Mouse (Mus musculus): ENCODE results near the gene Prkd3. TPM values are rescaled to one million over a fixed set of nuclear protein-coding genes. Genes with fewer than 3 reads are reported as not detected.

Gene Prkd3
- total RNA-seq, 2 experiments from 2014 or later, result 9.3 to 10.0 TPM

DNA sequence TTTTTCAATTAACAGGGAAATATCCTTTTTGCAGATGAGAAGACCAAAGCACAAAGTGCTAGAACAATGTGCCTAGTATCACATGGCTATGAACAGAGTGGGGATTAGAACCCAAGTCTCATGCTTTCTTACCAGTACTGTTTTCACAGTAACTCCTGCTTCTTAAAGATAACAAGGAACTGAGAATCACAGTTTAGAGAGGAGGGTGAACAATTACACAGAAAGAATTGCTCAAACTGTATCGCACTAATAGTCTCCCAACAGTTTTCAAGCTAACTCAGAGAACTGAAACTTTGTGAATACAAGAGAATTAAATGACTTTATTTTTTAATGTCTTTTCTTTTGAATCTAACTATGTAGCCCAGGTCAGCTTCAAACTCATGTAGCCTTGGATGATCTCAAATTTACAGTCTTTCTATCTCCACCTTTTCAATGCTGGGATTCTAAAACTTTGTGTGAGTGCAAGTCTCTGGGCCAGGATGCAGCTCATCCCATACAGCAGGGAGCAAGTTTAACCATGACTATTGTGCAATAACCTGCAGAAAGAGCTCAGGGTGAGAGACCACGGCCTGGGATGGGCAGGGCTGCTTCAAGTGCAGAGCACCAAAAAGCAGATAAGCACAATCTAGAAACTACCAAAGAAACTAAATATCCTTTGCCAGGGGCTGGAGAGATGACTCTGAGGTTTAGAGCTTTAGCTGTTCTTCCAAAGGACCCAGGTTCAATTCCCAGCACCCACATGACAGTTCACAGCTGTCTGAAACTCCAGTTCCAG is 5.5 kb downstream of the Prkd3 start:
- no peak for DNase-seq (ENCODE audit: low spot score in 2 of 2)

DNA sequence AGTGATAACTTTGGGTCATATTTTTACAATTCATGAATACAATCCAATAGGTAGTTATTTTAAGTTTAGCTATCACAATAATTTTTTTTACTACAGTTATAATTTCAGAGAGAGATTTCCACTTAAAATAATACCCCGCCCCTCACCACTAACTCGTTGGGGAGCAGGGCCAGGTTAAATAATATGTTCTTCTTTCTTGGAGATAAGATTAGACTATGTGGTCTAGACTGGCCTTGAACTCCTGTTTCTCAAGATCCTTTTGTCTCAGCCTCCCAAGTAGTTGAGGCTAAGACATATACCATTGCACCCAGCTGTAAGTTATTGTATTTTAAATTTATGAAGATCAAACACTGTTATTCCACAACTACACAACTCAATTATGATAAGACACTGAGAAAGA is 7.0 kb downstream of the Prkd3 start:
- DNase-seq (ENCODE audit: low spot score in 2 of 2), result no peak

DNA sequence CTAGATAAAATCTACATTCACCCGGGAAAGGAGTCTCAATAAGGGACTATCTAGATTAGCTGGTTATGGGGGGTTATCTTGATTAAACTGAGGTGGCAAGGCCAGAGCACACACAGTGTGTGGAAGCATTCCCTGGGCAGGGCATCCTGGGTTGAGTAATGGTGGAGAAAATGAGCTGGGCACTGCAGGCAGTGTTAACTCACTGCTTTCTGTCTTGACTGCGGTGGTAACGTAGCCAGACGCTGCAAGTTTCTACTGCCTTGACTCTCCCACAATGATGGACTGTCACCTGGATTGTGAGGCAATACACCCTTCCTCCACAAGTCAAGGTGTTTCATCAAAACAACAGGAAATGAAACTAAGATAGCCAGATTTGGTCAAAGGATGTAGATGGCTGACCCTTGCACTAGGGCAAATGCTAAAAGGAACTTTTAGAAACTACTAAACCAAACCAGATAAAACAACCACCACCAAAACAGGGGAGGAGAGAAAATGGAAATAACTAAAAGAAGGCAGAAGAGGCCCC is 20.8 kb downstream of the Prkd3 start:
- DNase-seq (ENCODE audit: low spot score in 2 of 2), result no peak

DNA sequence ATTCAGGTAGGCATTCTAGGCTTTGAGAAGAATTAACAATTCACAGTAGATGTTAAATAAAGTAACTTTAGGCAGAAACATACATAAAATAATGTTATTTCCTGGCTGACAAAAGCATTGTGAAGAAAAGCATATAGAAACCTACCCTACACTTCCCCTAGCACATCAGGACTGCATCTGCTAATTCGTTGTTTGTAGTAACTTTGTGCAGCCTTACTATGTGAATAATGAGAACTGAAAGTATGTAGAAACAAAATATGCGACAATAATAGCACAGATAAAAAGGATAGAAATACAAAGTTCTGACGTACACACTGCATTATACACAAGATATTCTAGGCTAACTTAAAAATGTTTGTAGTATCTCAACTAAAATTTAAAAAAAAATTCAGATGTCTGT is 21.4 kb downstream of the Prkd3 start:
- DNase-seq (ENCODE audit: low spot score in 2 of 2), result no peak

DNA sequence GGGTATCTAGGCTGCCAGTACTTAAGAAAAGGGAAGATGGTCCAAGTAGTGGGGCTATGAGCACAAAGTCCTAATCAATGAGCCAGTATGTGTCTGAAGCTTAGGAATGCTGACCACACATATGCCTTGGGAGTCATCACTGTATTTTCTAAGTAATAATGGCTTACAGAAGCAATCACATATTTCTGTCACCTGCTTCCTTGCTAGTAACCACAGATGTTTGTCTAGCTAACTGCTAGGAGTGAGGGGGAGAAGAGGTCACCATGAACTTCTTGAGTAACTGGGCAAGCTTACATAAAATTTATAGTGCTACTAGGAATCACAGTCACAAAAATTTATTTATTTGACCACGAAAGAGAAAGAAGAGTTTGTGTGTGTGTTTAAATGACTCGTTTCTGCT is 22.5 kb downstream of the Prkd3 start:
- DNase-seq (ENCODE audit: low spot score in 2 of 2), result no peak

DNA sequence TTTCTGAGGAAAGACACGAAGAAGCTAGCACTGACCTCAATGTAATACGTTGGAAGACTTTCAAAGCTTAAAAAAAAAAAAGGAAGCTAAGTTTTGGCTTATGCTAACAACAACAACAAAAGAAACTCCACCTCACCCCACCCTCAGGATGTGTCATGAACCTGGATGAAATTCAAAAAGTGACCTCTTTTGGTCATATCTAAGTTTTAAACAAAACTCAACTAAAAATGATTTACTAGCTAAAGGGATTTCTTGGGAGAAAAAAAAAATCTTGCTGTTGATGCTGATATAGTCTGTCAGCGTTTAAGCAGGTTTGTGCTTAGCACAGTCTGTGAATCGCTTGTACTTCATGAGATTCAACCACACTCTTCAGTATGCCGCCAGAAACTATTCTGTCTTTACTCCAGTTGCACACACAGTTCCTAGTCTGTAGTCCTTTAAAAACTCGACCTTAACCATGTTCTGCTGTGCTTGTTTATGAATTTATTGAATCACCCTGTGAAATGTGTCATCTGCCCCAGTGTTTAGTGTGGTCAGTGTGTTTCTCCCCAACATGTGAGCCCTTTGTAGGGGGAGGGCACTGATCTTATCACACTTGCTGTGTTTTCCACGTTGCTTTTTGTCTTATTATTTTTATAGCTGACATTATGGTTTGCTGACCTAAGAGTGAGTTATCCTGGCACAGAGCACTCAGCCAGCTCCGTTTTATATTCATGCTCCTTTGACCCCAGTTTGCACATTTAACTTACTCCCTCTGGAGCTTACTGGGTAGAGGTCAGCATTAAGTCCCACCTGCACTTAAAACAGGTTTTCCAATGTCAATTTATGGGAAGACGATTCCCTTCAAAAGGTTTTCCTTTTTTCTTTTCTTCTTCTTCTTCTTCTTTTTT is 25.4 kb downstream of the Prkd3 start:
- DNase-seq (ENCODE audit: low spot score in 2 of 2), result no peak

DNA sequence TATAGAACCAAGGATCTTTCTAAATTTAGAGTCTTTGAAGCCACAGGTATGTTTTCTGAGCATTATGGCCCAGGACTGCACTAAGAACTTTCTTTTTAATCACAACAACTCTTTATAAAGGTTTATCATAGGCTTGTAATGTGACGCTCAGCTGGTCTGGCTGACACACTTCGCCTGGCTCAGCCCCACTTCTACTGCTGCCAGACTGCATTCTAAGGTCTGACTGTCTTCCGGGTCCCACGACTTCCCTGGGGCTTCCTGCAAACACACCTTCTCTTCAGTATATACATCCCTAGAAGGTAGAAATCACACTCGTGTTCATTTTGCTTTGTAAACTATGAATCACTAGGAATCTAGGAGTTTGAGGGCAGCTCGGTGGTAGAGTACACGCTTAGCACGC is 26.2 kb downstream of the Prkd3 start:
- DNase-seq (ENCODE audit: low spot score in 2 of 2), result no peak

DNA sequence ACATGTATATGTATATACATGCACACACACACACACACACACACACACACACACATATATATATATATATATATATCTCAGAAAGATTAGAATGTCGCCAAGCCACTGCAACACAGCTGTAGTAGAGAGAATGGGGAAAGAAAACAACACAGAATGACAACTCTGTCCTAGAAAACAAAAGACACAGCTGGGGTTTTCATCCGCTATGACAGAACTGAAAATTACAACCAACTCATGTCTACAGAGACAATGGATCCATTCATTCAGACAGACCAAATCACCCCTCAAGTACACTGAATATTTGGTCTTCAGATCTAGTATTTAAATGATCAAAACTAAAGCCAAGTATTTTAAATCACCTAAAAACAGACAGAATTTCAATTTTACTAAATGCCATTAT is 26.9 kb downstream of the Prkd3 start:
- DNase-seq (ENCODE audit: low spot score in 2 of 2), result no peak

DNA sequence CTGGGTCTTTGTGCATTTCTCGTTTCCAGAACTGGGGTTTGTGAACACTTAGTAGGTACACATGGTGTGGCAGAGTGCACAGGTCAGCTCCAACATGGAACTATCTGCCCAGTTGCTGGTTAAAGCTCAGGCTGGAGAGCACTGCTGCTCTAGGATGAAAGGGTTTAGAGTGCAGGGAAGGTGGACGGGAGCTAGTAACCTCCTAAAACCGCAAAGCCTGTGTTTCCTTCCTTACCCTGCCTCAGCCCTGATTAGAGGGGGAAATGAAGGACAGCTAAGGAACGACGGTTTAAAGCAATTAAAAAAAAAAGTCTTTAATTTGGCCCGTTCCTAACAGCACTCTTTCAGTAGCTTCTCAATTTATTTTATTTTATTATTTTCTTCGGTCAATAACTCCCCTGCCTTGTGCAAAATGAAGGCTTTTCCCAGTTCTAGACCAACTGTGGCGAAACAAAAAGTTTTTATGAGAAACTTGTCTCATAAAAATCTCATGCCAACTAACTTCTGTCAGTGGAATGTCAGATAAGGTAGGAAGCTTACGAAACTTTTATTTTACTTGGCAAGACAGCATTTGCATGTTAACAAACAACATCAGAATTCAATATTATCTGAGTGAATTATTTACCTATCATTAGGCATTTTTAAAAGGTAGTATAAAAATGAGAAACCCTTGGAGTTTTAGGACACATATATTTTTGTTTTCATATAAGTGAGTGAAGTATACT is 28.2 kb downstream of the Prkd3 start:
- DNase-seq (ENCODE audit: low spot score in 2 of 2), result no peak

DNA sequence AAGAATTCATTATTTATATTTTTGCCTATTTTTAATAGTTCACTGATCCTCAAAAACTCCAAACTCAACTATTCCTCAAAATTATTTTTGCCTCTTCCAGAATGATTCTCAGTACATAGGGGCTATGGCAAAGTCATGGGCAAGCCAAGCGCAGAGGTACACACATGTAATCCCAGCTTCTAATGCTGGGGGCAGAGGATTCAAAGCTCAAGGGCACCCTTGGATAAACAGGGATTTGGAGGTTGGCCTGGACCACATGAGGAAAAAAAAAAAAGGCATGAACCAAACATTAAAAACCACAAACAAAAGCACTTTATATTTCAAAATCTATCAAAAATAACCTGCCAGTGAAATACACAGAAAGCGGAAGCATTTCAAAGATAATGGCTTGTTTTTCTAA is 29.1 kb downstream of the Prkd3 start:
- no peak for DNase-seq (ENCODE audit: low spot score in 2 of 2)

DNA sequence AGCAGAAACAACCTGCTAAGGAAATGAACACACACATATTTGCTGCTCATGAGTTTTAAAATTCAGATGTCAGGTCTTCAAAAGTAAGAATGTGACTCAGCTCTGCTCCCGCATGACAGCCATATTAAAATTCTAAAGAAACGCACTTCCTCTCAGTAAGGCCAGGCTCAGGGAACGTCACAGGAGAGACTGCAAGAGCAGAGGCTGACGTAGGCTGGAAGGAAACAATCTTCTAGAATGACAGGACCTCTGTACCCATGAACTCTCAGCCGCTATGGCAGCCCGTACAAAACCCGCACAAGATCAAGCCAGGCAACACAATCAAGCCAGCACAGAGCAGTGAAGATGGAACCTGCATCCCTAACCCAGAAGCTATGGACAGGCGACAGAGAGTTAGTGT is 31.6 kb downstream of the Prkd3 start:
- no peak for DNase-seq (ENCODE audit: low spot score in 2 of 2)

DNA sequence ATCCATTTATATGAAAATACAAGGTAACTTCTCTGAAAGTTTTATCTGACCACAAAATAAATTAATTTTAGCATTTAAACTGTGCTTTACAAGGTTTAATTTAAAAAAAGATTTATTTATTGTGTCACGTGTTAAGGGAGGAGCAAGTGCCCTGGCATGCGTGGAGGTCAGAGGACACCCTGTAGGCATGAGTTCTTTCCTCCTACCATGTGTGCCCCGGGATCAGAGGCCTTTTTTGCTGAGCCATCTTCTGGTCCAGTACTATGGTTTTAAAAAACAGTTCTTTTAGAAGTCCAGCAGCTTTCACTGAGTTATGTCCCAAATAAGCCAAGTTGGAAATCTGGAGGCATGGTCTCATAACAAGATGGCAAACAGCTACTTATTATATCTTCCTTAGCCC is 36.9 kb downstream of the Prkd3 start:
- DNase-seq (ENCODE audit: low spot score in 2 of 2), result no peak

DNA sequence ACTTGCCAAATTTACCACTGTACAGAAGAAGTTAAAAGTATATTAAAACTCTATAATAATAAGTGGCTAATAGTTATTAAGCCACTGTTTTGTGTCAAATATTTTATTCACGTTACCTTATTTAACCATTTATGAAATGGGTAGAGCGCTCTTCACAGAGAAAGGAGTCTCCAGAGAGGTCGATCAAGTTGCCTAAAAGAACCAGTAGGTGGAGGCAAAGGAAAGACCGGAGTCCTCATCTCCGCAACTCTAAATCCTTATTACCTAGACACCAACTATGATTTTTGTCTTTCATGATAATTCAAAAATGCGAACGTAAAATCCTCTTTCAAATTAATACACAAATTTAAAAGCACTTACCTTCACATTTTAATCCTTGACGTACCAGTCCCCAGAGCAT is 37.5 kb downstream of the Prkd3 start:
- no peak for DNase-seq (ENCODE audit: low spot score in 2 of 2)

DNA sequence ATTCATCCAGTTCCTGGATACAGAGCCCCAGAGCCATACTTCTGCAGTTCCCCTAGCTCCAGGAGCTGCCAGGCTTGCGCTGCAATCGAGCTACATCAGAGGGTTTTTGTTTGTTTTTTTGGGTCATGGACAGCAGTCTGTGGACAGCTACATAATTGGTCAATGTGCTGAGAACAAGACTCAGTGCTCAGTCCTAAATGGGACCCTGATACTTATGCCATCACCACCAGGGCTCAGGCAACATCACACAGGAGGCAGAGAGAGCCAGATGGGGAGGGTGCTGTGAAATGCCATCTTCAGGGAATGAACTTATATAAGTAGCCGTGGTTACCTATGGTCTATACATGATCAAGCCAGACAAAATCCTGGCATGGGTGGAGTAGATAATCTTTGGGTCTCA is 52.1 kb downstream of the Prkd3 start:
- no peak for DNase-seq (ENCODE audit: low spot score in 2 of 2)

DNA sequence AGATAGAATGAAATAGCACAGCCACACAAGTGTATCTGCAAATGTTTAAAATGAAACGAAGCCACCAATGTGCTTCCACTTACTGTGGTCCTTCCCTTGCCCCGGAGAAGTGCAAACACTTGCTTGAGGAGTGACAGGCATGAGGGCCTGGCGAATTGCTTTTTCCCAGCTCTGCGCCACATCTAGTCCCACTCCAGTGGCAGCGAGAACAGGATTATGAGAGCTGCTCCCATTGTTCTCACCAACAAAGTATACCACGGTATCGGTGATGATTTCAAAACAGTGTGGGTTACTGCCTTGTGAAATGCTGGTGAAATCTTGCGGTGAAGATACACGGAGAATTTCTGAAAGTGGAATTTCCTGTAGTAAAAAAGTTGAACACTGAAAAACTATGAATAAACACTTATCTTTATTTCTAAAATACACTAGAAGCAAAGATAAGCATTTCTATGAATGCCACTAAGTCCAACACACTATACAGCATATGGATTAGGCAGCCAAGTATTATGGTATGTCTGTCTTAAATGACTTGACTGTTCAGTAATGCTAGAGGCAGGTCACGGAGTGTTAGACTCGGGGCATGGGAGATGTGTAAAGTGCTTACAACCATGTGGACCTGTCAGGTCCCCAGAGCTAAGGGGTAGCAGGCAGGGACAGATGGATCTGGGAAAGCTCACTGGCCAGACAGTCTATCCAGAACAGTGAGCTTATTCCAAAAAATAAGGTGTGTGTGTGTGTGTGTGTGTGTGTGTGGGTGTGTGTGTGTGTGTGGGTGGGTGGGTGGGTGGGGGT is 54.3 kb downstream of the Prkd3 start:
- no peak for DNase-seq (ENCODE audit: low spot score in 2 of 2)

DNA sequence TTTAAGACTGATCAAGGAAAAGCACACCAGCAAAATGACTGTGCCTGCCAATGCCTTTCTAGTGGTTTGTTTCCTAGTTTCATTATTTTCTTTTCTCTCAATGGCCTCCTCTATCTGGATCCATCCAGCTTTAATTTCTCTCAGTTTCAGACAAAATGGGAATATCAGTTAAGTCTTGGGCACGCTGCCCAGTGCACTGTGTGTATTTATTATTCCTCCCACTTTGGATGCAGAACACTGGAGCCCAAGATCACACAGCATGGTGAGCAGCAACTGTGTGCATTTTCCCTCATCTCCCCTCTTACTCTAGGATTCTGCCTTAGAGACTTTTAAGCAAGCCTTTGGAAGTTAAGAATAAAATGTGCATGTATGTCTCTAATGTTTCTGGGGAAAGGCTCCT is 56.2 kb downstream of the Prkd3 start:
- DNase-seq (ENCODE audit: low spot score in 2 of 2), result peak; percentile 5 to 12

DNA sequence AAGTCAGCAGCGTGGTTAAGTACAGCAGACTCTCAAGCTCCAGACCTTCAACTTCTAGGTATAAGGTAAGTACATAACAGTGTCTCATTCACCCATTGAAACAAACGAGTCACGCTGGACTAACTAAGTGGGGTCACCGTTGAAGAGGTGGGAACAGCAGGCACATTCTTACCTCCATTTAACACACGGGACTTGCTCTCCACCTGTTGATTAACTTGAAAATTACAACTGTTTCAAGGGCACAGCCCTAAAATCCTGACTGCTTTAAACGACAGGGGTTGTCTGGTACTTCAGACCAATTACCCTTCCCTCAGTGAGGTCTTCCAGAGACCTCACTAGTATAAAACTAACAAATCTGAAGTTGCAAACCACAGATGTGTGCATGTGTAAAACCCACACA is 61.1 kb downstream of the Prkd3 start:
- DNase-seq (ENCODE audit: low spot score in 2 of 2), result no peak

DNA sequence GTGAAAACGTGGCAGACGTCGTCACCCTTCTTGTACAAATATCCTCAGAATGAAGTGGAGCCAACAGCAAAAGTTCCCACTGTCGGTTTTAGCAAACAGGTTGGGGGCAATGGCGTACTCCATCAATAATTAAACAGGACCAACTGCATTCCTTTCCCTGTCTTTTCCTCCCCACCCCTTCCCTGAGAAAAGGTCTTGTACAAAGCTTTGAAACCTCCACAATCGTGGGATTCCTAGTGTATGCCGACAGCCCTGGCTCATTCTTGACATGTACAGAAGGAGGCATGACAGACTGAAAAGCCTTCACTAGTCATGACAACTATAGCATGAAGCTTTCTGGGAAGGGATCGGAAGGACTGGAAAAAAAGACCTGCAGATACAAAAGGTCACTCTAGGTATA is 67.4 kb downstream of the Prkd3 start:
- no peak for DNase-seq (ENCODE audit: low spot score in 2 of 2)

DNA sequence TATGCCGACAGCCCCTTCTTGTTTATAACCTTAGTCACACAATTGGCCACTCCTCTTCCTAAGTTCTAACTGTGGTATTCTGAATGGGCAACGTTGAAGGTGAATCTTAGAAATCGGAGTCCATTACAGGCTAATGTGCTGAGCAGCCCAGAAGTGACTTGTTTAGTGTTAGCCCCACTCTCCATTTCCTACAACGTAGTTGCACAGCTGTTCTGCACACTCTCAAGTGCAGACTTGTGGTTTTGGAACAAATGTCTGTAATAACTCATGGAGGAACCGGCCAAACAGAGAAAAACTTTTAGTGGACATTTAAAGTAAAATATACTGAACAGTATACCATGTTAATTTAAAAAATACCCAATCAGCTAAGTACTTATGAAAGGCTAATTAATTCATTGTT is 68.5 kb downstream of the Prkd3 start:
- no peak for DNase-seq (ENCODE audit: low spot score in 2 of 2)

DNA sequence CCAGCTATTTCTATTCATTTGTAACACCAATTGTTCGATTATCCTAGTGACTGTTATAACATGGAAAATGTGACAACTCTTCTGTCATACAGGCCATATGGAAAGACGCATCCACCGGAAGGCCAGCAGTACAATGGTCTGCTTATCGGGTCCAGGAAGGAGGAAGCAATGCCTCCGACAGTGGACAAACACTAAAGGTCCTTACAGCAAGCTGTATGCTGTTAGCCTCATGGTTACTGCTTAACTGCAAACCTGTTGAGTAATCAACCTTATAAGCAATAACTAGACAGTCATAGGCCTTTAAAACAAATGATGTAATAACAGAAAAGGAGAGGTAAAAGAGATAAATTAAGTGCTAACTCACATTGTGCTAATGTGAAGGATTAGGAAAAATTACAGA is 69.4 kb downstream of the Prkd3 start:
- no peak for DNase-seq (ENCODE audit: low spot score in 2 of 2)

DNA sequence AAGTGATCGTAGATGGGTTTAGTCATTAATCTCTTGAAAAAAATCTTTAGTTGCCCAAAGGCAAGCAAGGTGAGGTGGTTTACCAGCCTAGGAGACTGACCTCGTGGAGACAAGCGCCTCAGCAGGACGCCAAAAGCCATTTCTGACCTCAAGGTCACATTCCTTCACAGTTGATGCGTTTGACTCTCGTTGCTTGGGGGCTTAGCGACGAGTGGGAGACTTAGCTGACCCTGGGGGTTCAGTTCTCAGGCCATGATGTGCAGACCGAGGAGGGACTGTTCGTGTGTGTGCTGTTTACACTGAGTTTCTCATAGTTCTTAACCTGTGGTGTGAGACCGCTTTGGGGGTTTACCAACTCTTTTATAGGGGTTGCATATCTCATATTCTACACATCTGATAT is 78.0 kb downstream of the Prkd3 start:
- DNase-seq (ENCODE audit: low spot score in 2 of 2), result no peak

Measured in left cerebral cortex, adult 18-20 months (tissue).